Mouse (Mus musculus): ENCODE measurements around the gene Lrrc10b.

- TF ChIP-seq POLR2A (IDR thresholded peaks at IDR 0.05; ENCODE audit: low read depth, low read length) (no peak), CTCF (IDR thresholded peaks at IDR 0.05; ENCODE audit: borderline replicate concordance, insufficient read depth, low read length) (no peak)
Measured at GRCm38 (mm10) chr19:10449190-10449589, 8.1 kb downstream of the Lrrc10b start.

All from embryonic fibroblast, embryonic 13.5 days (primary cell).